Mouse (Mus musculus) stomach, postnatal 0 days (tissue): ENCODE data around the gene Pax7.

Source experiments
- CTCF ChIP-seq: IDR thresholded peaks from 2 replicates; pipeline ENCODE4 v1.5.1; 2016; ENCODE audit warnings: antibody characterized with exemption, low read depth, mild to moderate bottlenecking, moderate library complexity
- EP300 ChIP-seq: optimal IDR thresholded peaks from 2 replicates; pipeline ENCODE3; 2016; ENCODE audit warnings: antibody characterized with exemption

- TF ChIP-seq CTCF (no peak), EP300 (no peak)
Measured at GRCm38 (mm10) chr4:139836196-139836595, 2.9 kb upstream of the Pax7 start.
